Mouse (Mus musculus): ENCODE results near the gene Nupr1l. TPM values are rescaled to one million over a fixed set of nuclear protein-coding genes. Genes with fewer than 3 reads are reported as not detected.

Nupr1l gene
- polyA plus RNA-seq (2014; fragmentation: Nextera tagmentation; extraction: Ambion mirVana), result 4.0 and 5.1 TPM in 2 replicates

- Histone ChIP-seq H3K36me3 (ENCODE audit: control insufficient read depth, insufficient read depth, low read length) (no peaks in the 10 kb centered on the region), H3K27ac (ENCODE audit: low read depth, low read length) (peak within 1 kb of the TSS; percentile 76), H3K9ac (ENCODE audit: low read length) (peak within 1 kb of the TSS; percentile 76), H3K4me3 (ENCODE audit: low read depth, low read length) (peak within 1 kb of the TSS; percentile 59), H3K4me2 (ENCODE audit: low read depth, low read length, severe bottlenecking) (peak within 1 kb of the TSS; percentile 79), H3K9me3 (ENCODE audit: control insufficient read depth, low read length) (no peaks in the 10 kb centered on the region), H3K4me1 (replicated peaks; ENCODE audit: control insufficient read depth, insufficient read depth, low read length) (no peaks in the 10 kb centered on the region), H3K27me3 (ENCODE audit: control insufficient read depth, insufficient read depth, low read length) (no peaks in the 10 kb centered on the region)
- peak; percentile 97 for DNase-seq (ENCODE audit: low spot score)
- WGBS, result under 1% methylated on average over 63 of the region's 63 CpGs
- peak; percentile 99 for ATAC-seq (replicated peaks; ENCODE audit: low FRiP score)
Measured at GRCm38 (mm10) chr5:129908242-129908965, at the start of gene Nupr1l. Nupr1l (plus strand) TSS chr5:129908540.

DNA sequence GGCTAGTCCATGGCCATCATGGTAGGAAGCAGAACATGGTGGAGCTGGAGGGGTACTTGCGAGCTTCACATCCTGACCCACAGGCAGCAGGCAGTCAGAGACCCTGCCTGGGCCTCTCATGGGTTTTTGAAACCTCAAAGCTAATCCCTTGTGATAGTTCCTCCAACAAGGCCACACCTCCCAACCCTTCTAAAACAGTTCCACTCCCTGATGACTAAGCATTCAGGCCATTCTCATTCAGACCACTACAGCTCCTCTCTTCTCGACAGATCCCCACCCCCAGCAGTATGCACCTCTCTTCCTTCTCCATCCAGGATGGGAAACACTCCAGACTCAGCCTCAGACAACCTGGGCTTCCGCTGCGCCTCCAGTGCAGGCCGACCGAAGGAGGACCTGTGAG, 46.0 kb upstream of the Nupr1l start:
- Histone ChIP-seq H3K4me1 (replicated peaks; ENCODE audit: control insufficient read depth, insufficient read depth, low read length) (no peaks in the 10 kb centered on the region), H3K4me3 (ENCODE audit: low read depth, low read length) (no peak overlapping the region), H3K9me3 (ENCODE audit: control insufficient read depth, low read length) (no peaks in the 10 kb centered on the region; the same call in 1 of the 2 replicates), H3K9ac (ENCODE audit: low read length) (no peak overlapping the region), H3K4me2 (ENCODE audit: low read depth, low read length, severe bottlenecking) (no peak overlapping the region), H3K36me3 (ENCODE audit: control insufficient read depth, insufficient read depth, low read length) (no peaks in the 10 kb centered on the region; the same call in 1 of the 2 replicates), H3K27ac (ENCODE audit: low read depth, low read length) (no peak overlapping the region), H3K27me3 (ENCODE audit: control insufficient read depth, insufficient read depth, low read length) (no peaks in the 10 kb centered on the region)
- ATAC-seq (replicated peaks; ENCODE audit: low FRiP score), result no peak
- DNase-seq (ENCODE audit: low spot score), result no peak
- WGBS, result 97% methylated on average over 6 of the region's 6 CpGs

- ATAC-seq (replicated peaks; ENCODE audit: low FRiP score) (no peak), DNase-seq (ENCODE audit: low spot score) (peak; percentile 61)
- Histone ChIP-seq H3K27ac (ENCODE audit: low read depth, low read length) (no peak overlapping the region), H3K9me3 (ENCODE audit: control insufficient read depth, low read length) (no peaks in the 10 kb centered on the region; the same call in 1 of the 2 replicates), H3K4me2 (ENCODE audit: low read depth, low read length, severe bottlenecking) (0 out of 2 replicates have a peak overlapping the region, but pooled peaks have one; percentile 18), H3K27me3 (ENCODE audit: control insufficient read depth, insufficient read depth, low read length) (no peaks in the 10 kb centered on the region), H3K9ac (ENCODE audit: low read length) (no peak overlapping the region), H3K36me3 (ENCODE audit: control insufficient read depth, insufficient read depth, low read length) (no peaks in the 10 kb centered on the region; the same call in 1 of the 2 replicates), H3K4me3 (ENCODE audit: low read depth, low read length) (no peak overlapping the region), H3K4me1 (replicated peaks; ENCODE audit: control insufficient read depth, insufficient read depth, low read length) (no peaks in the 10 kb centered on the region)
- WGBS, result 14% methylated on average over 18 of the region's 18 CpGs
Measured at GRCm38 (mm10) chr5:129864467-129864866, 43.9 kb upstream of the Nupr1l start.

GRCm38 (mm10) chr5:129865841-129866240, 42.5 kb upstream of the Nupr1l start:
- Histone ChIP-seq H3K9ac (ENCODE audit: low read length) (no peak overlapping the region), H3K4me2 (ENCODE audit: low read depth, low read length, severe bottlenecking) (no peak overlapping the region), H3K9me3 (ENCODE audit: control insufficient read depth, low read length) (no peaks in the 10 kb centered on the region; the same call in 1 of the 2 replicates), H3K36me3 (ENCODE audit: control insufficient read depth, insufficient read depth, low read length) (no peaks in the 10 kb centered on the region; the same call in 1 of the 2 replicates), H3K27me3 (ENCODE audit: control insufficient read depth, insufficient read depth, low read length) (no peaks in the 10 kb centered on the region), H3K4me3 (ENCODE audit: low read depth, low read length) (no peak overlapping the region), H3K27ac (ENCODE audit: low read depth, low read length) (no peak overlapping the region), H3K4me1 (replicated peaks; ENCODE audit: control insufficient read depth, insufficient read depth, low read length) (no peaks in the 10 kb centered on the region)
- no peak for ATAC-seq (replicated peaks; ENCODE audit: low FRiP score)
- no peak for DNase-seq (ENCODE audit: low spot score)
- 88% methylated on average over 12 of the region's 12 CpGs for WGBS

DNA sequence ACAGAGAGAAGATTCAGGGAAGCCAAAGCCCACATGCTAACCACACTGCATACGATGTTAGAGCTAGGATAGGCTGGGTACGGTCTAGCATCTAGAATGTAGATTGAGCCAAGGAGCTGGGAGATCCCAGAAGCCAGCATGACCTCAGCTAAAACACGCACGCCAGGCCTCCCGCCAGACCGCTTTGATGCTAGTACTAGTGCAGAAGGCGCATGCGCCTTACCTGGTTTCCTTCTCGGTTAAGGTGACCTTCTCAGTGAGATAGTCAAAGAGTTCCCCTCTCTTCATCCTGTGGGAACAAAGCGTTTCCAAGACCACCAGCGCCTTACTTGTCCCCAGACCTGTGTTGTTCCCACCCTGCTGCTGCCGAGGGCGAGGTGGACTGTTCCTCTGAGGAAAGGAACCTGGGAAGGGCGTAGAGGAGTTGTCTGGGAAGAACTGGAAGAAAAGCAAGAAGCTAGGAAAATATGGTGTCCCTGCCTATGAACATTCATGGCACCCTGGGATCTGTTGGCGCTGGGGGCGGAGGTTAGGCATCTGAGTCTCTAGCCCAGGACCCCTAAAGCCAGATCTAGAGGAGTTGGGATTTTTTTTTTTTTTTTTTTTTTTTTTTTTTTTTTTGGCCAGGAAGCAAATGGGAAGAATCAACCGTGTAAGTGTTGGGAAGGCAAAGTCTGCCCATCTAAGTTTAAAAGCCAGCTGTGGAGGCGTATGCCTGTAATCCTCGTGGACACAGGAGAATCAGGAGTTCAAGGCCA, 38.9 kb upstream of the Nupr1l start:
- 90% methylated on average over 19 of the region's 19 CpGs for WGBS
- no peak overlapping the region for H3K27ac ChIP-seq (ENCODE audit: low read depth, low read length)
- no peak for ATAC-seq (replicated peaks; ENCODE audit: low FRiP score)
- DNase-seq (ENCODE audit: low spot score), result no peak
- no peaks in the 10 kb centered on the region for H3K9me3 ChIP-seq (ENCODE audit: control insufficient read depth, low read length)
- H3K4me3 ChIP-seq (ENCODE audit: low read depth, low read length), result no peak overlapping the region
- no peaks in the 10 kb centered on the region for H3K27me3 ChIP-seq (ENCODE audit: control insufficient read depth, insufficient read depth, low read length)
- no peak overlapping the region for H3K4me2 ChIP-seq (ENCODE audit: low read depth, low read length, severe bottlenecking)
- no peak overlapping the region for H3K9ac ChIP-seq (ENCODE audit: low read length)
- no peaks in the 10 kb centered on the region for H3K4me1 ChIP-seq (replicated peaks; ENCODE audit: control insufficient read depth, insufficient read depth, low read length)
- no peaks in the 10 kb centered on the region for H3K36me3 ChIP-seq (ENCODE audit: control insufficient read depth, insufficient read depth, low read length)

DNA sequence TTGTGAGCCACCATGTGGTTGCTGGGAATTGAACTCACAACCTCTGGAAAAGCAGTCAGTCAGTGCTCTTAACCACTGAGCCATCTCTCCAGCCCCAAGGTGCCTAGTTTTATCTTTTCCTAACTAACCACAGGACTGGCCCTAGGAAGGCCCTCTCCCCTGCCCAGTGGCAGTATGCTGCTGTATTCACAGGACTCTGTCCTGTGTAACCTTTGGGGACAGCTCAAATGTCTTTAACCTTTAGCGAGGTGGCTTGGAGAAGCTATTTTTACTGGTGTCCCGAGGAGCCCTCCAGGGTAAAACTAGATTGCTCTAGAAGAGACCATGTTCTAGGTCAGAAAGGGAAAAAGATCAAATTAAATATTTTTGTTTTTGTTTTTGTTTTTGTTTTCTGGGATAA, 37.1 kb upstream of the Nupr1l start:
- Histone ChIP-seq H3K9ac (ENCODE audit: low read length) (no peak overlapping the region), H3K4me1 (replicated peaks; ENCODE audit: control insufficient read depth, insufficient read depth, low read length) (no peaks in the 10 kb centered on the region), H3K4me2 (ENCODE audit: low read depth, low read length, severe bottlenecking) (no peak overlapping the region), H3K9me3 (ENCODE audit: control insufficient read depth, low read length) (no peaks in the 10 kb centered on the region), H3K27ac (ENCODE audit: low read depth, low read length) (no peak overlapping the region), H3K36me3 (ENCODE audit: control insufficient read depth, insufficient read depth, low read length) (no peaks in the 10 kb centered on the region), H3K27me3 (ENCODE audit: control insufficient read depth, insufficient read depth, low read length) (no peaks in the 10 kb centered on the region), H3K4me3 (ENCODE audit: low read depth, low read length) (no peak overlapping the region)
- DNase-seq (ENCODE audit: low spot score) (no peak), ATAC-seq (replicated peaks; ENCODE audit: low FRiP score) (no peak)
- WGBS, result 83% methylated on average over 2 of the region's 2 CpGs

DNA sequence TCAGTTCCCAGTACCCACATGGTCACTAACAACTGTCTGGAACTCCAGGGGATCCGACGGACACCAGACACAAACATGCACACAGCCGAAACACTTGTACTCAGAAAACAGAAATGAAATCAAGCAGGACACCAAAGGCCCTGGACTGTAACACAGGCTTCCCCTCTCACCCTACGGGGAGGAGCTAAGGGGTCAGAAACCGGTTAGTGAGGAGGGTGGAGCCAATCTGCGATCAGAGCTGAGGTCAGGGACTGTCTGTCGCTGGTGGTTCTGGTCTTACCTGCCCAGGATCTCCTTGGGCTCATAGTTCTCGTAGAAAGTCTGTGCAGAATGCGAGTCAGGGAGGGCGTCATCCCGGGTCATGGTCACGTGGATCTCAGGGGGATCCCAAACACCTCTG, 34.4 kb upstream of the Nupr1l start:
- Histone ChIP-seq H3K4me2 (ENCODE audit: low read depth, low read length, severe bottlenecking) (no peak overlapping the region), H3K4me1 (replicated peaks; ENCODE audit: control insufficient read depth, insufficient read depth, low read length) (no peaks in the 10 kb centered on the region), H3K9me3 (ENCODE audit: control insufficient read depth, low read length) (no peaks in the 10 kb centered on the region), H3K9ac (ENCODE audit: low read length) (no peak overlapping the region), H3K36me3 (ENCODE audit: control insufficient read depth, insufficient read depth, low read length) (no peaks in the 10 kb centered on the region; the same call in 1 of the 2 replicates), H3K27ac (ENCODE audit: low read depth, low read length) (no peak overlapping the region), H3K4me3 (ENCODE audit: low read depth, low read length) (no peak overlapping the region), H3K27me3 (ENCODE audit: control insufficient read depth, insufficient read depth, low read length) (no peaks in the 10 kb centered on the region)
- no peak for DNase-seq (ENCODE audit: low spot score)
- no peak for ATAC-seq (replicated peaks; ENCODE audit: low FRiP score)
- 86% methylated on average over 12 of the region's 12 CpGs for WGBS

GRCm38 (mm10) chr5:129875098-129875497, 33.2 kb upstream of the Nupr1l start:
- no peak overlapping the region for H3K9ac ChIP-seq (ENCODE audit: low read length)
- no peak overlapping the region for H3K4me2 ChIP-seq (ENCODE audit: low read depth, low read length, severe bottlenecking)
- no peak for DNase-seq (ENCODE audit: low spot score)
- H3K36me3 ChIP-seq (ENCODE audit: control insufficient read depth, insufficient read depth, low read length), result no peaks in the 10 kb centered on the region; the same call in 1 of the 2 replicates
- H3K4me1 ChIP-seq (replicated peaks; ENCODE audit: control insufficient read depth, insufficient read depth, low read length), result no peaks in the 10 kb centered on the region
- H3K27me3 ChIP-seq (ENCODE audit: control insufficient read depth, insufficient read depth, low read length), result no peaks in the 10 kb centered on the region
- no peak for ATAC-seq (replicated peaks; ENCODE audit: low FRiP score)
- H3K4me3 ChIP-seq (ENCODE audit: low read depth, low read length), result no peak overlapping the region
- no peaks in the 10 kb centered on the region for H3K9me3 ChIP-seq (ENCODE audit: control insufficient read depth, low read length)
- H3K27ac ChIP-seq (ENCODE audit: low read depth, low read length), result no peak overlapping the region
- WGBS, result 79% methylated on average over 11 of the region's 11 CpGs

Measured in forebrain, embryonic 11.5 days (tissue).